Mouse (Mus musculus) cerebellum, adult 11-12 months (tissue): ENCODE data around the gene Gm17490.
A peak's percentile ranks its signal among the peaks of the same experiment; 100 is the strongest.
"Not testable (repeated sequence)": the region's sequence is repeated elsewhere in the genome, so short reads cannot be mapped to it uniquely, and the experiment has no call there.

Source experiments
- DNase-seq: peaks from one replicate; pipeline ENCODE4 v3.0.0; 2022

The Gm17490 gene

DNA sequence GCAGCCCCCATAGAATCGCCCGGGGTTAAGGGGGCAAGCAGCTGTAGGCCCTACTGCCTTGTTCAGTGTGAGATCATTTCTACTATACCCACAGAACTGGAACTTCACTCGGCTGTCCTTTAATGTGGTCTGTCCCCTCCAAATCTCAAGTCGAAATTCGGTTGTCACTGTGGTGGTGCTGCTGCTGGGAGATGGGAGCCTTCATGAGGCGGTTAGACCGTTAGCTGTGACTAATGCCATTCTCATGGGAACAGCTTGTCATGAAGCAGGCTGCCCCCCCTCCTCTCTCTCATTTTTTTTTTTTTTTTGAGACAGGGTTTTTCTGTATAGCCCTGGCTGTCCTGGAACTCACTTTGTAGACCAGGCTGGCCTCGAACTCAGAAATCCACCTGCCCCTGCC, 2.9 kb downstream of the Gm17490 start:
- no peak for DNase-seq

DNA sequence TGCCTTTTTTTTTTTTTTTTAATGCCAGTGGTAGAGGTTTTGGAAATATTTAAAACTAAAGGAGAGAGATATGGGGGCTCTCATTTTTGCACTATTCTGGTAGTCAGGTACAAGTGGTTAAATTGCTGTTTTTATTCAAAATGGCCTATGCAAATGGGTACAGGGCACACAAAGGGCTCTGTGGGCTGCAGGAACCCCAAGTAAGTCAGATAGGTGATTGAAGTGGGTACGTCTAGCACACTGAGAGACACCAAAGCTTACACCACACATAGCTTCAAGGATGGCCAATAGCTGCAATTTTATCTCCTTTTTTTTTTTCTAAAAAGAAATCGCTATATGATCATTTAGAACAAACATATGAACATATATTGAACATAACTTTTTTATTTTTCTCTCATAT, 6.5 kb downstream of the Gm17490 start:
- DNase-seq: no peak

DNA sequence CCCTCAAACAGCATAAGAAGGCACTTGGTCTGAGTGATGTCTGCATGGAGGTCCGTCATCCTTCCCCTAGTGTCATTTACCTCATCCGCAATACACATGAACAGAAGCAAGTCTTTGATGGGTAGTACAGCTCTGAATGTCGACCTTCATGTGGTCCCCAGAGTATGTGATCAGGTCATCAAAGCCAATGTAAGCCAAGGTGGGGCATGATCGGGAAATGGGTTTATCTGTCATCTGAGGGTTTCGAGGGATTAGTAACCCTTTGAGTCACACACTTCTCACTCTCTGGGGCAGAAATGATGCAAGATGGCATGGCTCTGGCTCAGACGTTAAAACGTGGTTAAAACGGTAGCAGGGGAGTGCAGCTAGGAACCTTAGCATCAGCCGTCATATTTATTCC, 9.2 kb downstream of the Gm17490 start:
- DNase-seq: no peak

DNA sequence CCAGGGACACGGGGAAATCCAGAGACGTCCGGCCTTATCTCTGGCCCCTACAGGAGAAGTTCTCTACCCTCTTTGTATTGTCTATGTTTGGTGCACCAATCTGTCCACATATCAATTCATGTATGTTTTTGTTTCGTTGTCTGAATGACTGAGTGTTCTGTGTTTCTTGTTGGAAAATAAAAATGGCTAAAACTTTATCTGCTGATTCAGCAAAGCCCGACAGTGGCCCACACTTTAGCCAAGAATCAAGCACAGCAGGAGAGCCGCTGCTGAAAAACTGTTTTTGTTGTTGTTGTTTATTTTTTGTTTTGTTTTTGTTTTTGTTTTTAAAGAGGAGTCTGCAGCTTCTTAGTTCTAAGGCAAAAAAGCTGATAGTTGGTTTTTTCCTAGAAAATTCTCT, 13.1 kb downstream of the Gm17490 start:
- DNase-seq: not testable (repeated sequence)

DNA sequence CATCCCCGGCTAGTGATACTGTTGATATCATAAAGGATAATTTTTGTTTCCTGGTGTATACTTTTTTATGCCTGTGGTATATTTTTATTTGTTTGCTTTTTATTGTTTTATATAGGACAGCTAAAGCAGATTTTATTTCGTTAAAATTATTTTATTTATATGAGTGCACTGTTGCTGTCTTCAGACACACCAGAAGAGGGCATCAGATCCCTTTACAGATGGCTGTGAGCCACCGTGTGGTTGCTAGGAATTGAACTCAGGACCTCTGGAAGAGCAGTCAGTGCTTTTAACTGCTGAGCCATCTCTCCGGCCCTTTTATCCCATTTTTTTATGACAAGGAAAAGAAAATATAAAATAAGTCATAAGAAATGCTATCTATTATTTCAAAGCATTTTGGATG, 19.3 kb downstream of the Gm17490 start:
- not testable (repeated sequence) for DNase-seq

DNA sequence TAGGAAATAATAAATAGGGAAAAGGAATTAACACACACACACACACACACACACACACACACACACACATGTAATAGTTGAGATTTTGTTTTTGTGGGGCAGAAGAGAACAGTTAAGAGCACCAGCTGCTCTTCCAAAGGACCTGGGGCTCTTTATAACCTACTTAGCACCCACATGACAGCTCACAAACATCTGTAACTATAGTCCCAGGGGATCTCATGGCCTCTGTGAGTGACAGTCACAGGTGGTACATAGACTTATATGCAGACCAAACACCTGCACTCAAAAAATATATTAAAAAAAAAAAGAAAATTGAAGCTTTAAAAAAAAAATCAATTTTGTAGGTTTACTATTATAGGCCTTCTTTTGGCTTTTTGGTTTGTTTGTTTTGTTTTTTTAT, 21.2 kb downstream of the Gm17490 start:
- DNase-seq: no peak

DNA sequence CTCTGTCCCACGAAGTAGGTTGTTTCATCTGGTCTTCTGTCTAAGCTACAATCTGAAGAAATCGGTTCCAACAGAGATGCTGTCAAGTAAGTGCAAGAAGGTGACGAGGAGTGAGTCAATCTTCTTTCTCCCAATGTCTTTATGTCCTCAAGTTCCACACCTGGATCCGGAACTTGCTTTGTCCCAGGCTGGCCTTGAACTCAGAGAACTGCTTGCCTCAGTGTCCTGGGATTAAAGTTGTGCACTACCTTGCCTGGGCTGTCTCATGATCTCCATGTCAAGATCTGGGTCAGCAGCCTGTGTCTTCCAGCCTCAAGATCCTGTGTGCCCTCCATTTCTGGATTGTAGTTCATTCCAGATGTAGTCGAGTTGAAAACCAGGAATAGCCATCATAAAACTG, 22.0 kb downstream of the Gm17490 start, which contains the start of gene Rbm17:
Gene Rbm17 (minus strand): TSS at position 101 of the 400 bp plus-strand sequence.
- no peak for DNase-seq

DNA sequence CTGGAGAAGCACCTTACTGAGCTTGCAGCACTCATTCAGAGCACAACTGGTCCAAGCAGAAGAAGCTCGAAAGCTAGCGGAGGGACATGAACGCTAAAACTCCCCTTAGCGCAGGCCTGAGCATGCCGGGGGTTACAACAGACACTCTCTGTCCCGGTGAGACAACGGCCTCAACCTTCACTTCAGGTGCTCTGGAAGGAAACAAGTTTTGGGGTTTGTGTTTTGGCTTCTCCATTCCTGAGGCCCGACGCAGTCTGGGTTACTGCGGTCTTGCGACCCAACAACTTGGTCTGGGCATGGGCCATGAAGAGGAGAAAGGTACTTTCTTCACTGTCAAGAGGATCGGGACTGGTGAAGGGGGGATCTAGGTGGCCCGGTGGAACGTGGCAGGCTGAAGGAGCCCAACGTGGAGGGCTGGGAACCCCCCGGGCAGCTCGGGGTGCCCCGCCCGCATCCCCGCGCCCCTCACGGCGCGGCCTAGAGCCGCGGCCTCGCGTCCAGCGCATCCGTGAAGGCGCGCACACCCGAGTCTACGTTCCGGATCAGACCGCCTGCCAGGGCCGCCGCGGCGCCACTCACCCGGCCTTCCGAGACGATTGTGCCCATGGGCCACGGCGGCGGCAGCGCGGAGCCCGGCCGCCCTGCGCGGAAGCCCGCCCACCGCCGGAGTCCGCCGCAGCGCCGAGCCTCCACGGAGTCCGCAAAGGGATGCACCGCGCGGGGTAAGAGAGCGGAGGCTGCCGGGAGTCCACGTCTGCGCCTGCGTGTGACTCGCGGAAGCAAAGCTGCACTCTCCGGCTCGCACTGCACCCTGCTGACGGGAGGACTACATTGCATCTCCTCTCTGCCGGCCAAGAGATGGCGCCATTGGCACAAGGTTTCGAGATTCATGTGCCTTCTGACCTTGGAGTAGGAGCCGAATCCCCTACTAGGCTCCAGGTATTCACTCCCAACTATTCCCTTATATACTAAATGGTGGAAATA, 23.3 kb downstream of the Gm17490 start:
- peak; percentile 93 for DNase-seq

DNA sequence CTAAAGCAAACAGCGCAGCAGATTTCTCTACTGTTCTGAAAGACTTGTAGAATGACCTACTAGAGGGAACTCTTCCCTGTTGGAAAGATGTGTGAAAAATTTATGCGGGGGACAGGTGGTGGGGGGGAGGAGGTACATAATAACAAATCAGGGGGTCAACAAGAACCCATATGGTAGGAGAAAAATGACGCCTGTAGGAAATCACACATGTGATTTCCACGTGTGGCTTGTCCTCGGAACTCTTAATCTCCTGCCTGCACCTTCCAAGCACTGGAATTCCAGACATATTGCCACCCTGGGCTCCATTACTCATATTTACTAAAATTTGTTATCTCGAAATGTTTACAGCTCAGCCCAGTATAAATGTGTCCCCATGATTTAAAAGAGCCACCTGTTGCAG, 24.3 kb downstream of the Gm17490 start:
- no peak for DNase-seq

DNA sequence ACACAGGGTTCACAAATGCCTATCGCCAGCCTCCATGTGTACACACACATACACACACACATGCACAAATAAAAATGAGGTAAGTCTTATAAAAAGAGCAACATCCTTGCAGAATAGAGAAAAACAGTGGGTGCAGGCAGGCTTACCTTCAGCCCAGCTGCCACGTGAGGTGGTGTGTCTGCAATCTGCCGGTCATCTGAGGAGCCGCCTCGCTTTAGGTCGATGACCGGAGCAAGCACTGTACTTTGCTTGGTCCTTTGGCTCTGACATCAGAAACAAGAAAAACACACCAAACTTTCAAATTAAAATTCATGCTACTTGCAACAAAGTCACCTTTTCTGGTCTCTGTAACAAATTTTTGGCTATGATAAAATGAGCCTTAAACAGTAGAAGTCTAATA, 28.2 kb downstream of the Gm17490 start:
- no peak for DNase-seq

DNA sequence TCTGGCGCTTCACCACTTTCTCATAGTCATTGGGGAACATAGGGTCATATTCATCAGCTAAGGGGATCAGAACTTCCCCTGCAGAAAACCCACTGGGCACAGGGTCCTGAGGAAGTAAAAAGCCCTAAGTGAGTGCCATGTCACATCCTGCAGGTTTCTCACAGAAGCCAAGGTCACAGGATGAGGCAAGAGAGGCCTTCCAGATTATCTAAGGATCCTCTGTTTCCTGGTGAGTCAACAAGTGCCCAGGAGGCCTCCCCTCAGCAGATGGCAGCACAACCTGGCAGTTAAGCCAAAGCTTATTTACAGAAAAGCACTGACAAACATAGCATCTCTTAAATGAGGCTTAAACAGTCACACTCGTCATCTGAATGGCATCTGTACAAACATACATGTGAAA, 29.4 kb downstream of the Gm17490 start:
- DNase-seq: no peak

DNA sequence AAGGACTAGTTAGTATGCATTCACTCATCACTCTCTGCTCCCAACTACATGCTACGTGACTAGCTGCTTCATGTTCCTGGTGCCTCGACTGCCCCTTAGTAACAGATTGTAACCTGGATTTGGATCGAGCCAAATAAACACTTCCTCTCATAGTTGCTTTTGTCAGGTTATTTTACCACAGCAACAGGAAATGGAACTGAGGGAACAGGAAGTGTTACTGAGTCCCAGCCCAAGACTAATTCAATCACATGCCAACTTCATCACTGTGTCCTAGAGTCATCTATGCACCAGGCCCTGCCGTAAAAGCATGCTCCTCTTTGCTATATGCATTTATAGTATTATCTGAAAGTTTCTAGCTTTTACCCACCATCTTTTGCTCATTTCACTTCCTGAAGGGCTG, 38.1 kb downstream of the Gm17490 start:
- no peak for DNase-seq

DNA sequence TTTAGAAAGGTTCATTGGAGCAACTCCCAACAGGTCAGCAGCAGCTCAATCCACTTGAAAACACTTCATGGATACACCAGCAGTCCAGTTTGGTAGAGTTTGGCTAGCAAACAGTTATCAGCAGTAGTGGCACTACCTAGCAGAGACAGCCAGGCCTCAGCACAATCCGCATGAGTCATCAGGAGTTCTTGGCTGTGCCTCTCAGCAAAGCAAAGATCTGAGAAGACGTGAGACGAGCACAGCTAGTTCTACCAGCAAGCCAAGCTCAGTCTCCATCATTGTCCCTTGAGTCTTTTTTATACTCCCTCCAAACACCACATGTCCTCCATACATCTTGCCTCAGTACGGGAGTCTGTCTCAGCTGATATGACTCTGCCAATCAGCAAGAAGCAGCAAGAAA, 46.7 kb downstream of the Gm17490 start:
- no peak for DNase-seq

DNA sequence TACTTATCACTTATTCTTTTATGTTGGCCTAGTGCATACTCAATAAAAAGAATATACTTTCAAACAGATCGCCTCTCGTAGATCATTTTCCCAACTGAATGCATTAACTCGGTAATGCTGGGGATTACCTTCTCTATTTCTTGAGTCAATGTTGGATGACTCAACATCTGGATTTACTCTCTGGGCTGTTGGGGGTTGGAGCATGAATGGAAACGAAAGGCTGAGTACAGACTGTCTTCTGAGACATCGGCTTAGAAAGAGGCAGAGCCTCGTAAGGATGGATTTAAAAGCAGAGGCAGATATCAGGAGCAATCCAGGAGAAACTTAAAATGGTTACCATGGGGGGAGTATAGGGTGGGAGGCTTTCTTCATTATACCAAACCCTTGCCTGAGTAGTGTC, 47.9 kb downstream of the Gm17490 start:
- DNase-seq: no peak
